Mouse (Mus musculus) MEL (cell line): ENCODE data around the gene Tnnc1.

ENCODE experiments used
- BHLHE40 ChIP-seq: IDR thresholded peaks from 2 replicates; pipeline ENCODE4 v1.6.1; 2012; ENCODE audit warnings: low read depth, mild to moderate bottlenecking, inconsistent platforms, low read length, improper control_type of control experiment, borderline replicate concordance
- CTCF ChIP-seq, 3 experiments: IDR thresholded peaks in 2 of 3; conservative IDR thresholded peaks in 1 of 3; 2 replicates each; pipeline ENCODE4 v1.5.1; 2011 to 2012; ENCODE audit warnings: low read length in 3 of 3, low read depth in 2 of 3, mild to moderate bottlenecking in 2 of 3, improper control_type of control experiment in 1 of 3, inconsistent platforms in 1 of 3, mixed read lengths in 1 of 3, moderate library complexity in 1 of 3; ENCODE audit not compliant: control insufficient read depth in 1 of 3, insufficient read depth in 1 of 3, poor library complexity in 1 of 3, severe bottlenecking in 1 of 3
- EP300 ChIP-seq, 2 experiments: IDR thresholded peaks; 2 replicates each; pipeline ENCODE4 v1.6.1; 2011; ENCODE audit warnings: improper control_type of control experiment in 2 of 2, low read length in 2 of 2, low read depth in 1 of 2, mild to moderate bottlenecking in 1 of 2
- GATA1 ChIP-seq: IDR thresholded peaks from 2 replicates; pipeline ENCODE4 v1.6.1; 2011; ENCODE audit warnings: low read depth, low read length, improper control_type of control experiment
- TAL1 ChIP-seq: IDR thresholded peaks from 2 replicates; pipeline ENCODE4 v1.6.1; 2012; ENCODE audit warnings: mild to moderate bottlenecking, inconsistent platforms, low read length, moderate library complexity, mixed read lengths

DNA sequence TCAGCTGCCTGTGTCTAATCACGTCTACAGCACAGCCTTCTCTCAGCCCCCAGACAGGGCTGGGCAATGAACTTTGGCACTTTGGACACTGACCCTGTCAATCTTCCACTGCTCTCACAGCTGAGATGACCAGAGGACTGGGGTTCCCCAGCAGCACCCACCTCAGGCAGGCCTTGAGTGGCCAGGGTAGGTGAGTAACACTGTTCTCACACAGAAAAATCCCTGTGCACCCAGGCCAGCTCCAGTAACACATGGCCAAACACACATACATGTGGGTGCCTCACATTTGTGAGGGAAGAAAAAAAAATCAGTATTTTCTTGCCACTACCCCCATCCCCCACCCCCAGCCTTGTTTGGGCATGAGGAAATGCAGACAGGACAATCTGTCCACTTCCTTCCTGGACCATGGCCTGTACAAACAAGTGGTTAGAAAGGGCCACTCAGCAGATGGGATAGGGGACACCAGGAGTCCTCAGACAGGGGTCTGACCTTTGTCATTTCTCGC is 25.3 kb upstream of the Tnnc1 start:
- TF ChIP-seq BHLHE40 (no peak), TAL1 (no peak), GATA1 (no peak), CTCF (IDR thresholded peaks at IDR 0.05 in 2 of 3, conservative IDR thresholded peaks at IDR 0.05 in 1 of 3; ENCODE audit: control insufficient read depth in 1 of 3, insufficient read depth in 1 of 3, low read depth in 2 of 3, low read length in 3 of 3, poor library complexity in 1 of 3, severe bottlenecking in 1 of 3) (no peak), EP300 (IDR thresholded peaks at IDR 0.05; ENCODE audit: low read depth in 1 of 2, low read length in 2 of 2) (no peak)
